Mouse (Mus musculus) gastrocnemius, adult 8-10 months (tissue): ENCODE results near the gene Gm28230. TPM values are rescaled to one million over a fixed set of nuclear protein-coding genes. Genes with fewer than 3 reads are reported as not detected.
A peak's percentile ranks its signal among the peaks of the same experiment; 100 is the strongest.

Source experiments
- DNase-seq, 2 experiments: peaks; one replicate each; pipeline ENCODE4 v3.0.0; 2022; ENCODE audit warnings: low spot score in 2 of 2
- total RNA-seq, 4 experiments: library from RNA; stranded (reverse); gene quantifications; 2 replicates each; pipeline ENCODE4 v1.2.4; 2022

Gene Gm28230
- under 1 TPM in 1 of 4 experiments, not detected in 3; 0.31 TPM for total RNA-seq

DNA sequence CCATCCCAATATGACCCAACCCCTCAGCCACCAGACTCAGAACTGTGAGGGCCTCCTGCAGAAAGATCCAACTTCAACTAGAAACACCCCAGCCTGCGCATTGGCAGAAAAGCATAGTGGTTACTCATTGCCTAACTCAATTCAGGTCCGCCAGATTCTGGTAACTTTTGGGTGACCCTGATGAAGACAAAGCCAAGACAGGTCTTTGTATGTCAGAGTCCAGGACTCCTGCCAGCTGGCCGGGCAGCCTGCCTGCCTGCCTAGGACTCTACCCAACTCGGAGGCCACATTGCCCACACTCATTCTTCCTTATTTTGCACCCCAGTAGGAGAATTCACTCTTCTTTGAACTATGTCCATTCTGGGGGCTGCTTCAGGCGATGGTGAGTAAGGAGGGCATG lies at the start of gene Gm28230:
TSS of gene Gm28230 (plus strand) at position 178 of the 400 bp plus-strand sequence.
- no peak for DNase-seq

DNA sequence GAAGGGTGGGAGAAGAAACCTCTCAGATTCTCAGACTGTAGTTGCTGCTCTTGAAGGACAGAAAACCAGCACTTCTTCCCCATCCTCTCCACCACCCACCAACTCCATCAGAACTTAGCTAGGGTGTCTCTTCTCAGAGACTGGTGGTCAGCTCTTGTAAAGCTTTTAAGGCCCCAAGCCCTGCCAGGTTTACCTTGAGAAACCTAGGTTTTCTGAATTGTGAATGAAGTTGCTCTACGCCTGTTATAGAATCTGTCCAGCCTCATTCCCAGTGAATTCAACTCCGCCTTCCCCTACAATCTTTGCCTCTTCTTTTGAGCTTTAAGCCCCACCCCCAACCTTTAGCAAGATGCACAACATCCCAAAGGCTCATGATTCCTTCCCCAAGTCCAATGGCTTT lies 49.4 kb upstream of the Gm28230 start:
- no peak for DNase-seq

DNA sequence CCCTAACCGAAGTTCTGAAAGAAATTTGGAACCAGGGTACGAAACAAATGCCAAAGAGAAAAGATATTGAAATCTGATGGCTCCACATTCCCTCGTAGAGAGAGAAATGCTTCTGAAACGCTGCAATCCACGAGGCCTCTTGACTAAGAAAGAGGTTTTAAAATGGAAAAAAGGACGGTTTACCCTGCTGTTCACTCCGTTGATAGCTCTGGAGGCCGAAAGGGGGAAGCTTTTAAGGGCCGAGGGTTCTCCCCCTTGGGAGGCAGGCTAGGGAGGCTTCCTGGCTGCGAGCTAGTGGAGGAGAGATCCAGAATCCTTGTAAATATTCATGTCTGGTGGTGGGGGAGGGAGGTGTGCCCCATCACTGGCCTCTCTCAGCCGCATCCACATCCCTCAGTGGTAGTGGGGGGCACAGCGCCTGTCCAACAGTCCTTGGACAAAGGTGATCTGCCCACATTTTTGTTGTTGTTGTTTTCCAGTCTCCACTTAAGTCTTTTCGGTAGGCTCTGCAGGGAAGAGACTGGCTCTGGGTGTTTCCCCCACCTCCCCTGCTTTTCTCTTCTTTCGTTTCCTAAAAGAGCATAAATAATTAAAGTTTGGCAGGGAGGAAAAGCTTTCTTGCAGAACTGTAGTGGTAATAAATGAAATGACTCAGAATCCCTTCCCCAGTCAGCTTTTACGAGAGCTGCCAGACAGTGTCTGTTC lies 47.5 kb upstream of the Gm28230 start, which contains the start of gene Hoxd11:
TSS of gene Hoxd11 (plus strand) at position 667 of the 705 bp plus-strand sequence.
- DNase-seq = no peak

DNA sequence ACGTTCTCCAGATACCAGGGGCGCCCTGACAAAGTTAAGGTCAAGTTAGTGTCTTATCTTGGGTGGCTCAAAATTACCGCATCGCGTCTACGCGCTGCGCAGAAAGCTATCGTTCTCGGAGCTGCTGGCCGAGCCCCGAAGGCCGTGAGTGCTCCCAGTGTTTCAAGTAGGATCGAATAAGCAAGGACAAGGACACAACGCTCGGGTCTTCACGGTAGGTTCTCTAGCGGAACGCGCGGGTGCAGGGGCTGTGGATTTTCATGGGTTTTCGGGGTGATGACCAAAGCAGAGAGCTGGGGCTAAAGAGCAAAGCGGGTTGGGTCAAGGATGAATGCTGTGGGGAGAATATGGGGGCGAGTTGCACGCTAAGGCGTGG lies 46.9 kb upstream of the Gm28230 start:
- DNase-seq = no peak

DNA sequence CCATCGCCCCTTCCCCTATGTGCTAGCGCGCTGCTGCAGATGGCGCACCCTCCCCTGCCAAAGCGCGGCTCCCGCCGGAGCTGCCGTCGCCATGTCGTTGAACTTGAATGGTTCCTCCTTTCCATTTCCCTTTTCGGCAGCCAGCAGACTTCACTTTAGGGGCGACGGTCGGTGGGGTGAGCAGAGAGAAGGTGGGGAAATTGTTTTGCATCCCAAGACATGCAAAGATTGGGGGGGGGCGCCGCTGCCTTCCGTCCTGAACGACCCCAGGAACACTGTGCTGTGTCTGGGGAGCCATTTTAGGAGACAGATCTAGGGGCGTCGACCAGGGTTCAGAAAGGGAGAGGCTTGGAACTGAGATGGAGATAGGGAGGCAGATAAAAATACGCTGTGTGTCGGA lies 46.5 kb upstream of the Gm28230 start:
- no peak for DNase-seq

DNA sequence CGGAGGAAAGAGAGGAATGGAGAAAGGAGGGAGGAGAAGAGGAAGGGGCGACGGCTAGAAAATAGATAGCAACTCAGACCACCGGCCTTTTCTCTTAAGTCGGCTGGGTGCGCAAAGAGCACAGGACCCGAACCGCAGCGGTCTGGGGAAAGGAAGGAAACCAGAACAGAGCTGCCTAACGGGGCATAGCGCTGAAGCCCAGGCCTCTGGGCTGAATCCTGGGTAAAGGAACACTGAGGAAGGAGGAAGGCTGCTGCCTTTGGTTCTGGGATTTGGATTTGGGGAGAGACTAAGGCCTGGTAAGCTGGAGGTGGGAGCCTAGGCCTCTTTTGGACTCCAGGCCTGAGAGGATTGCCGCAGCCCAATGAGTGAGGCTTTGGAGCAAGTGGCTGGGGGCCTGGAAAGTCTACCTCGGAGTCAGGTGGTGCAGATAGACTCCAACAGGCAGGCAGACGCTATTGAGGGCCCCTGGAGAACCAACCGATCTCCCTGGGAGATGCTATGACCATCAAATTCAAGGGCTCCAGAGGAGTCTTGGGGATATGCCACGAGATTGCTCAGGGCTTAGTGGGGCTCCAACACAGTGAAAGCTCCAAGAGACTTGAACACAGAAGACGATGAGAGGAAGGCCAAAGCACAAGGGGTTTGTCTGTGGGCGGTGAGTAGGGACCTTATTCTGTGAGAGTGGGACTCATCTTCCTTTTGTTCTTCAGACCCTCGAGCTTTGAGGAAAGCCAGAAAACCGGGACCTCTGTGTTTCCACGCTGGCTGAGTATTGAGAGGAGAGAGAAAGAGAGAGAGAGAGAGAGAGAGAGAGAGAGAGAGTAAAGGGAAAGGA lies 45.7 kb upstream of the Gm28230 start:
- no peak for DNase-seq

DNA sequence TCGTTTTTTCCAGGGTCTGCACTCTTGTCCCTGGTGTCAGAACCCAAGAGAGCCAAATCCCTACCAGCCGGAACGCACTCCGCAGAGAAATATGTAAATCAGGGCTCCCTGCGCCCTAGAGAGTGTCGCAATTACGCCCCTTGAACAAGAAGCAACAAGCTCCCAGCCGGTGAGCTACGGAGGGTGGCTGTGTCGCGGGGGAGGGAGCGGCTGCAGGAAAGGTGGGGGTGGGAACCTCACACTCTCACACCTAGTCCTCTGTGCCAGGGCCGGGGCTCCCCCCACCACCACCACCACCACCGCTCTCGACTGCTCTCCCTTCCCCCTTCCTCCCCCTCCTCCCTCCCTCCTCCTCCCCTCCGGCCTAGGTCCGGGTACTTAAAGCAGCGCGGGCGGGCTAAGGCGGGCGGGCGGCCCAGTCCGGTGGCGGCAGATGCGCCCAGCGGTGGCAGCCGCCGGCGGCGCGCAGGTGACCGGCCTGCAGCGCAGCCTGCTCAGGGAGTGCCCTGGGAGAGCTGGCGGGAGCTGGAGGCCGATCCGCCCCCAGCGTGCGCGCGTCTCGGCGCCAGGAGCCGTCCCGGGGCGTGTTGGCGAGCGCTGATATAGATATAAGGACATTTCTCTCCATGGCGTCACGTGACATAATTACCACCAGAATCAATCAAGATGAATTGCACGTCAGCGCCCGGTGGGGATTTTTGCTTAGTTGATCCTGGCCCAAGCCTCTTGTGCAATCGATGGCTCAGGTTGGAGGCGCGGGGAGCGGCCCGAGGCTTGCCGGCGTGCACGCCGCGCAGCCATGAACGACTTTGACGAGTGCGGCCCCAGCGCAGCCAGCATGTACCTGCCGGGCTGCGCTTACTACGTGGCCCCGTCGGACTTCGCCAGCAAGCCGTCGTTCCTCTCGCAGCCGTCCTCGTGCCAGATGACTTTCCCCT lies 44.7 kb upstream of the Gm28230 start:
- DNase-seq = no peak

DNA sequence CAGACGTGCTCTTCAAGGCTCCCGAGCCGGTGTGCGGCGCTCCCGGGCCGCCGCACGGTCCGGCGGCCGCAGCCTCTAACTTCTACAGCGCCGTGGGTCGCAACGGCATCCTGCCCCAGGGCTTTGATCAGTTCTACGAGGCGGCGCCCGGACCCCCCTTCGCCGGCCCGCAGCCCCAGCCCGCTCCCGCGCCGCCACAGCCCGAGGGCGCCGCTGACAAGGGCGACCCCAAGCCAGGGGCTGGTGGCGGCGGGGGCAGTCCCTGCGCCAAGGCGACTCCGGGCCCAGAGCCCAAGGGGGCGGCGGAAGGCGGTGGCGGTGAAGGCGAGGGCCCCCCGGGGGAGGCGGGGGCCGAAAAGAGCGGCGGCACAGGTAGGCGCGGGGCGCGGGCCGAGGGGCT lies 43.7 kb upstream of the Gm28230 start:
- no peak for DNase-seq

DNA sequence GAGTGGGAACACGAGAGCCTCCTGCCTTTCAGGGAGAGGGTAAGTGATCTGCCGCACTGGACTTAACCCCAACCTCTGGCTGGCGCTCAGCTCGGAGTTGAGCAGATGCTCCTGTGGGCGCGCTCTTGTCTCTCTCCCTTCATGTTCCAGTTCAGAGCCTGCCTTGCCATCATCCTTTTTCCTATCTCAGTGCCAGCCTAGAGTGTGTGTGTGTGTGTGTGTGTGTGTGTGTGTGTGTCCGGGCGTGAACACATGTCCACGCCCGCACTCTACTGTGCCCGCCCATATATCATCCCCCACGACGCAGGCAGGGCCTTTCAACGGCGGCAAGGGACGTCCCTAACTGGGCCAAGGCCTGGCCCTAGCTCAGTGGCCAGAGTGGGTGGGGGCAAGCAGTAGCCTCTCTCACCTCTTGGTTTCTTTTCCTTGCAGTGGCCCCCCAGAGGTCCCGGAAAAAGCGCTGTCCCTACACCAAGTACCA lies 43.0 kb upstream of the Gm28230 start:
- no peak for DNase-seq

DNA sequence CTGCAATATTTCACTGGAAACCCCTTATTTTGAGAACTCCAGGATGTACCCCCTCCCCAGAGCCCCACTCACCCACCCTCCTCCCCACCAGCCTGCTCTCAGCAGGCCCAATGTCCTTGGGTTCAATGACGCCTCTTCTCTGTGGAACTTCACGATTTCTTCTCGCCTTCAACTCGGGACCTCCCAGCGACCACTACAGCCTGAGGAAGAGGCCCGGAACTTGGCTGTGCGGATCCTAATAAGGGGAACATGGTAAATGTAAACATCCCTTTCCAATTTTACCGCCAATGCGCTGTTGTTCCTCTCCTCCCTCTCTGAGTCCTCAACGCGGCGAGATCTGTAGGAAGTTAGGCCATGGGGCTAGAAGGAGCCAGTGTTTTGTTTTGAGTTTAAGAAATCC lies 42.4 kb upstream of the Gm28230 start:
- no peak for DNase-seq

DNA sequence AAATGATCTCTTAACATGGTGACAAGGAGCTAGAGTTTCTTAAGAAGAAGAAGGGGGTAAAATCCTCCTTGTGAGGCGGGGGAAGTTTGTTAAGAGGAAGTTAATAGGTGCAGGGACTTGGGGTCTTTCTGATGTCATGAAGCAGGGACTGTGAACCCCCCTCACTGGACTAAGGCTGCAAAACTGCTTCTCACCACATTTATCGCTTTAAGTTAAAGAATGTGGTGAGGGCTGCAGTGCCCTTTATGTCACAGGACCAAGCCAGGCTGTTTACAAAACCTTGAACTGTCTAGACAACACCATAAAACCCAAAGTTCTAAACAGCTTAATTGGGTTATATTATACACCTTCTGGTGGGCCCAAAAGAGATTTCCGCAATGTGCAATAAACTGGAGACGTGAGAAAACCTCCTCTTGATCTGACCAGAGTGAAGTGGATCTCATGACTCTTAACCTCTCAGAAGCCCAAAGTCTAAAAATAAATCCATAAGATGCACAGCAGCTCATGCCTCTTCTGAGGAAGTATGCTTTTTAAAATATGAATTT lies 41.4 kb upstream of the Gm28230 start:
- DNase-seq = no peak

DNA sequence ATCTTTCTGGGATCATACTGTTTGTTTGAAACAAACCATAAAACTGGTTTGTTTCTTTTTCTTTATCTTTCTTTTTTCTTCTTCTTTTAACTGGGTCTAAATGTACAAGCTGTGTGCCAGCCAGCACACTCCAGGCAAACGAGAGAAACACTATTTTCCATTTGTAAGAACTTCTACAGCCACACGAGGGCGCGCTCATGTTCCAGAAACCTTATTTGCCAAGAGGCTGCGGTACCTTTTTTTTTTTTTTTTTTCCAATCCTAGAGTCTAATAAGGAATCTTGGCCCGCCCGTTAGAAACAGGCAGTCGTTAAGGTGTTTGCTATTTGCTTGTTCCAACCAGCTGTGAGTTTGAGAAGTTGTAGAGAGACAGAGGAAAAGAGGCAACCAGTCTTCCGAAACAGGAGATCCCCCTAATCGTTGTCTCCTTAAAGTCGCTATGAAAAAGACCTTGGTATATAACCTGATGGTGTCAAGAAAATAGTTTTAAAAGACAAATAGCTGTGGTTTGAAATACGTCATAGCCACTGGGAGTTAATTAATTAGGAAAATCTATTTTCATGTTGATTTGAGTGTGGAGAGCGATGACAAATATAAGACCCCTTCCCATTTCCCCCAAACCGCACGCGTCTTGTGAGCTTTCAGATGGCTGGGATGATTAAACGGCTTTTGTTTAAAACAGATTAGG lies 40.1 kb upstream of the Gm28230 start:
- DNase-seq = peak in 1 of 2 experiments; percentile 55

DNA sequence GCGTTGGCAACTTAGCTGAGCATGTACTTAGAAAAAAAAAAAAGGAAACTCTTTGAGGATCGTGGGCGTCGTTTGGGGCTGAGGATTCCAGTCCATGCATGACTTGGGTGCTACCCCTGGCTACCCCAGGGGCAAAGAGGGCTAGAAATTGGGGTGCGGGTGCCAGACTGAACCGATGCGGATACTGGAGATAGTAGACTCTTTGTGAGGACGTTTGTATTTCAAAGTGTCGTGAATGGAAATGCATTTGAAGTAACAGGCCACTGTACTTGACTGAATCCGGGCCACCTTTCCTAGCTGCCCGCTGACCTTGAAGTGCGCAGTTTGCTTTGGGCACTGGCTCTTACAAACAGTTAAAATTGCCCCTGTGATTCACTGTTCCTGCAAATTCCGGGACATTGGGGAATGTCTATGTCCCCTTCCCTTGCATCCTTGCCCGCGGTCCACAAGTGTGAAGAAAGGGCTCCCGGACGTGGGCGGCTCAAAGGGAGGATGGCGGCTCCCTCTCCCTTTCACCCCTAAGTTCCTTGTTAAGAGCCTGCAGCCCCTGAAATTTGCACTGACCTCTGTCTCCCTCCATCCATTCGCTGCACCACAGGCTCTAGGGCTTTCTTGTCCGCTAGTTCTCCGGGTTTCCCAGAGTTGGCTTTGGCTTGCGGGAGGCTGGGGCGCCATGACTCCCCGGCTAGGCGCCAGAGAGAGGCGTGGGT lies 39.4 kb upstream of the Gm28230 start:
- DNase-seq = no peak

DNA sequence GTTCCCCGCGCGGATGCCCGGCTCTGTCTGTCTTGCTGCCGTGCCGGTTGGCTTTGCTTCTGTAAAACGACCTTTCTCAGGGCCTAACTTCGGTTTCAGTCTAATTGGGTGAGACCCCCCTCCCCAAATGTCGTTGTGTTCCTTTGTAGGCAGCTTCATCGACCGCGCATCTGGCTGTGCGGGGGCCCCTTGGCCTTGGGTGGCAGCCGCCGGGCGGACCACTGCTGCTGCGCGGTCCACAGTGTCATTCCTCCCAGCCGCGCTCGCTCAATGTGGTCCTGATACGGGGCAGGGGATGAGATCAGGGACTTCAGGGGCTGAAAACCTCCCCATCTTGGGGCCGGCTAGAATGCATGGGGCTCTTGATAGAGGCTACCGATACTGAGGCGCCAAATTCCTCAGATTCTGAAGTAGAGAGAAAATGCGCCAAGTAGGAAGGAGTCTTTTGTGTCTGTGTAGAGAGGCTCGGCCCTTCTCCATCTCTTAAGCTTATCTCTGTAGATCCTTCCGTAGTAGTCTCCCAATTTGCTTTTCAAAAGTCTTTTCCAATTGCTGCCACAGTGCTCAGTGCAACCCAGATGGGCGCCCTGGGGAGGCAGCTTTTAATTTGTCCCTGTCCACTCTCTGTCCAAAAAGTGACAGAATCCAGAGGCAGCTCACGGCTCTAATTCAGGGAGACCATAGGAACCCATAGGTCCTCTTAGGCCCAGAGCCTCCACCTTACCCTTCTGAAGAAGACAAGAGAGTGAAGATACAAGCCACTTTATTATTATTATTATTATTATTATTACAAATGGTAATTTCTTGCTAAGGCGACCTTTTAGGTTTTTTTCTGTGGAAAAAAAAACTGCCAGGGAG lies 38.6 kb upstream of the Gm28230 start:
- DNase-seq = no peak

DNA sequence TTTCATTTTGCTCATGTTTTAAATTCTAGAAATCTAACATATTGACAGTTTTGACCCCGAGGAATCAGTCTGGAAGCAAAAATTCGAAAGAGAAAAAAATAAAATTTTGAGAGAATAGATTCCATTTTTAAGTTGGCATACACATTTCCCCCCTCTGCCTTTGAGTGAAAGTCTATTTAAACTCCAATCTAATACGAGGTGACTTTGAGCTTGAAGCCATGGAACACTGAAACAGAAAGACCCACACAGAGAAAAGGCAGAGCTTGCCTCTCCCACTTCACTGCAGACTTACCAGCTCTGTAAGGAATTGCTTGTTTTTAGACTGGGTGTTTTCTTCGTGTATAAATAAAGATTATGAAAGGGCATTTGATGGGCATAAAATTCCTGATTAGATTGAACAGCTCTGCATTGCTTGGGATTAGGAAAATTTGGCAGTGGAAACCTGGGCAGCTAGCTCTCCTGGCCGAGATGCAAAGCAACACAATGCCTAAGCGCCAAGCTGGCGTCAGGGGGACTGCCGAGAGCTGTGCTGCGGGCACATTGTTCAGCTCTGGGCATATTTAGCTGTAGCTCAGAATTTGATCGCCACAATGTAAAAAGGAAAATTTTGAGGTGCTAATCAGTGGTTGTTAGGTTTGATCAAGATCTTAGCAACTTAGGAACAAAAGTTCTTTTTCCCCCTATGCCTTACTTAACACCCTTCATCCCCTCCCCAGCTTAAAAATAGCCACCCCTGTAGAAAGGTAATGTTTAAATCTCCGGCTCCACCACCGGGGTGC lies 37.5 kb upstream of the Gm28230 start:
- DNase-seq = no peak

DNA sequence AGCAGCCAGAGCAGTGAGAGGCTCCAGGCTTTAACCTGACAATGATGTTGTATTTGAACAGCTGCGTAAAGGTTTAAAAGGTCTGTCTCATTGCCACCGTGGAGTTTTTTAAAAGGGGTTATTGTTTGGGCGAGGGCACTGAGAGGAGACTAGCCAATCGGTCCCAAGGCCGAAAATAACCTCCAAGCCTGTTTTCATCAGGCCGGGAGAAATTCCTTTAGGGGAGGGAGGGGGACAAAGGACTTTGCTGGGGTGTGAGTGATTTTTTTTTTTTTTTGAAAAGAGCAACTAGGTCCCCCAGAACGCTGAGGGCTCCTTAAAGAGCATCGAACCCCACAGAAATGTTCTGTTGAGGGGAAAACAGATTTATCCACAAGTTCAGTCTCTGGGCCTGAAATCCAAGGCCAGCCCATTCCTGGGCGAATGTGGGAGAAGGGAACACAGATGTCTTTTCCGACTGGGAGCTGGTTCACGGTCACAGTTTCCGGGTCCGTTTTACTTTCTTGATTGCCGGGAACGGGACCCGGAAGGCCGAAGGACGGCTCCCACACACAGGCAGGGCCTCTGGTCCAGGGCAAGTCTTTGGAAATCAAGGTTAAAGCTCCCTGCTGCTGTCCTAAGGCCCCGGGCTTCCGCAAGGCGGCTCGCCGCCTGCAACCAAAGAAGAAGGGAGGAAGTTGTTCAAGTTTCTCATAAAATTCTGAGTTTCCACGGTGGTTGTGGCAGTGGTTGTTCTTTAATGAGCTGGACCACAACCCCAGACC lies 36.8 kb upstream of the Gm28230 start:
- DNase-seq = no peak

DNA sequence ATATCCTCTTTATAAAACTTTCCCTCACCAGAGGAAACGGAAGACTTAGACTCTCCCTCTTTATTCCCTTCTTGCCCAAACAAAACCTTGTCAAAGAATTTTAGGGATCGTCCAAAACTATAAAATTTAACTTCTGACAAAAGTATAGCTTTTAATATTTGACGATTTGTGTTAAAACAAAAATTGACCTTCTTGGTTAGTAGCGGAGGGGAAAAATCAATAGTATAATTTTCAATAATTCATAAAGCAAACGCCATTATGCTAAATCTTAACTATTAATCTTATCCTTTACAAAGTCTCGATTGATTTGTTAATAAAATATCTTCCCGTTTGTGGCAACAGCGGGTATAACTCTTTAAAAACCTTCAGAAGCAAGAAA lies 36.2 kb upstream of the Gm28230 start:
- no peak for DNase-seq
